Mouse (Mus musculus) intestine, embryonic 15.5 days (tissue): ENCODE data around the gene Tdrd9. TPM values are rescaled to one million over a fixed set of nuclear protein-coding genes. Genes with fewer than 3 reads are reported as not detected.

Source experiments
- ATAC-seq: fragments of 200-750 bp; cut with Nextera tagmentation; 2 replicates; pipeline ENCODE4 v1.8.0; 2017; ENCODE audit warnings: moderate TSS enrichment, moderate library complexity
- H3K27ac ChIP-seq: fragments of 300-500 bp; sonication (generic); 2 replicates; pipeline ENCODE4 v1.5.1; 2015; ENCODE audit warnings: mild to moderate bottlenecking, inconsistent platforms
- H3K27me3 ChIP-seq: fragments of 300-500 bp; sonication (generic); replicated peaks from 2 replicates; pipeline ENCODE4 v1.6.1; 2015; ENCODE audit warnings: inconsistent platforms
- H3K36me3 ChIP-seq: fragments of 300-500 bp; sonication (generic); 2 replicates; pipeline ENCODE4 v1.6.1; 2015; ENCODE audit warnings: inconsistent platforms
- H3K4me1 ChIP-seq: fragments of 300-500 bp; sonication (generic); replicated peaks from 2 replicates; pipeline ENCODE4 v1.6.1; 2015; ENCODE audit warnings: inconsistent platforms
- H3K4me2 ChIP-seq: fragments of 300-500 bp; sonication (generic); replicated peaks from 2 replicates; pipeline ENCODE4 v1.6.1; 2015; ENCODE audit warnings: mild to moderate bottlenecking, inconsistent platforms
- H3K4me3 ChIP-seq: fragments of 300-500 bp; sonication (generic); replicated peaks from 2 replicates; pipeline ENCODE4 v1.5.1; 2015; ENCODE audit warnings: inconsistent platforms
- H3K9ac ChIP-seq: fragments of 300-500 bp; sonication (generic); 2 replicates; pipeline ENCODE4 v1.6.1; 2015; ENCODE audit warnings: inconsistent platforms
- H3K9me3 ChIP-seq: fragments of 300-500 bp; sonication (generic); 2 replicates; pipeline ENCODE4 v1.6.1; 2016; ENCODE audit warnings: inconsistent platforms
- WGBS: fragments of 180-500 bp; shearing (Covaris S2); methylation state at CpG from one replicate; pipeline ENCODE4 v1.1.7; 2015; 5-methylcytosine and 5-hydroxymethylcytosine counted together
- polyA plus RNA-seq: library from polyadenylated mRNA; unstranded; fragments of >200 nt; fragmentation: Nextera tagmentation; extraction: Ambion mirVana; gene quantifications from 2 replicates; pipeline ENCODE4 v1.2.1, GENCODE M21; 2015

The Tdrd9 gene
- polyA plus RNA-seq: 0.46 TPM in 1 of 2 replicates, not detected in the other

DNA sequence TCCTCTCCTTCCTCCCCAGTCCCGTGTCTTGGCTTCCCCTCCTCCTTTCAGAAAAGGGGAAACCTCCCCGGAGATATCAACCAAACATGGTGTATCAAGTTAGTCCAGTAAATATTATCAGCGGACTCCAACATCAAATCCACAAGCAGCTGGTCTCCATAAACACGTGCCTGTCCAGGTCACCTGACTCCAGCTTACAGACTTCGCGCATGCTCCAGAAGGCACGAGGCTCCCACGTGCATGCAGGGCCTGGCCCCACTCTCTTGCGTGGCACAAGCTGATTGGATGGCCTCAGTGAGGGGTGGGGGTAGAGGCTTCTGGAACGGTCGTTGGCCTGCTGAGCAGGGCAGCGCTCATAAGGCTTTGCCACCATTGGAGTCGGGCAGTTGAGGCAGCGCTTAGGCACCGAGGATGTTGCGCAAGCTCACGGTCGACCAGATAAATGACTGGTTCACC is at the start of gene Tdrd9:
Gene Tdrd9, plus strand, starts transcription at position 329 of the 456 bp plus-strand sequence.
- no peak for ATAC-seq

DNA sequence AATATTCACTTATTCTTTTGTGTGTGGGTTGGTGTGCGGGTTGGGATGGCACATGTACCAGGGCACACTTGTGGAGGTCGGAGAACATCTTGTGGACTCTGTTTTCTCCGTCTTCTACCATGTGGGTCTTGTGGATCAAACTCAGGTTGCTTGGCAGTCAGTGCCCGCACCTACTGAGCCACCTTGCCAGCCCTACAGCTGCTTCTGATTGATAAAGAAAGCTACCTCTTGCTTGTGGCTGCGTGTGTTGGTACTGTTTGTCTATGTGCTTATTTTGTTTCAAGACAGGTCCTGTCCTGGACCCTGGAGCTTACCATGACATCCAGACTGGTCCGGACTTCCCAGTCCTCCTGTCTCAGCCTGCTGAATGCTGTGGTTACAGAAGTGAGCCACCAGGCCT is 48.2 kb upstream of the Tdrd9 start:
- WGBS: 92% methylated on average over 6 of the region's 6 CpGs
- Histone ChIP-seq H3K4me2 (no peak overlapping the region), H3K36me3 (no peaks in the 10 kb centered on the region)

More for the DNA sequence above, at the start of gene Tdrd9:
- no peak within 1 kb of the TSS for H3K4me2 ChIP-seq
- no peak within 1 kb of the TSS for H3K9ac ChIP-seq
- H3K36me3 ChIP-seq: no peaks in the 10 kb centered on the region
- no peaks in the 10 kb centered on the region for H3K9me3 ChIP-seq
- no peak within 1 kb of the TSS for H3K4me3 ChIP-seq
- H3K4me1 ChIP-seq: no peaks in the 10 kb centered on the region
- H3K27ac ChIP-seq: no peak within 1 kb of the TSS
- WGBS: 84% methylated on average over 18 of the region's 18 CpGs
- H3K27me3 ChIP-seq: no peaks in the 10 kb centered on the region

DNA sequence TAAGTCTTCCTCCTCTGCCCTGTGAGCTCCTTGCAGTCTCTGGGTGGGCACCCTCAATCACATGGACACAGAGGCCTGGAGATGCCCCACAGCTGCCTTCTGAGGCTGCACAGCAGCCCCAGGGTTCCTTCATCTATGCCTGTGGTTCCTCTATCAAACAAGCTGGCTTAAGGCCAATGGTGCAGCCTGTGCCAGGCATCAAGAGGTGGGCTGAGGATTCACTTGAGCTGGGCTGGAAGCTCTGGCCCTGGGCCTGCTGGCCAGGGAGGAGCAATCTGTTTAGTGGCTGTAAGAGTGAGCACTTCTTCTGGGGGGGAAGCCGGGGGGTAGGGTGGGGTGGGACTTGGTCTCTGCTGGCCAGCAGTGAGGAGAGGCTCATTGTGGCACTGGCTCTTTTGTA is 44.0 kb upstream of the Tdrd9 start:
- H3K9me3 ChIP-seq: no peaks in the 10 kb centered on the region
- no peak overlapping the region for H3K4me2 ChIP-seq
- WGBS: 58% methylated on average over 1 of the region's 1 CpGs
- no peak overlapping the region; the same call in 1 of the 2 replicates for H3K27ac ChIP-seq
- 0 out of 2 replicates have a peak, but pooled peaks cover 10% of the 10 kb centered on the region for H3K4me1 ChIP-seq
- no peak overlapping the region for H3K4me3 ChIP-seq
- ATAC-seq: peak; percentile 52
- no peak overlapping the region for H3K9ac ChIP-seq
- no peaks in the 10 kb centered on the region for H3K36me3 ChIP-seq
- H3K27me3 ChIP-seq: no peaks in the 10 kb centered on the region

More for the DNA sequence above, 48.2 kb upstream of the Tdrd9 start:
- no peak overlapping the region for H3K9ac ChIP-seq
- H3K9me3 ChIP-seq: no peaks in the 10 kb centered on the region
- H3K4me3 ChIP-seq: no peak overlapping the region
- peaks cover 4% of the 10 kb centered on the region; the same call in 1 of the 2 replicates for H3K4me1 ChIP-seq
- no peak overlapping the region for H3K27ac ChIP-seq
- H3K27me3 ChIP-seq: no peaks in the 10 kb centered on the region
- ATAC-seq: no peak

DNA sequence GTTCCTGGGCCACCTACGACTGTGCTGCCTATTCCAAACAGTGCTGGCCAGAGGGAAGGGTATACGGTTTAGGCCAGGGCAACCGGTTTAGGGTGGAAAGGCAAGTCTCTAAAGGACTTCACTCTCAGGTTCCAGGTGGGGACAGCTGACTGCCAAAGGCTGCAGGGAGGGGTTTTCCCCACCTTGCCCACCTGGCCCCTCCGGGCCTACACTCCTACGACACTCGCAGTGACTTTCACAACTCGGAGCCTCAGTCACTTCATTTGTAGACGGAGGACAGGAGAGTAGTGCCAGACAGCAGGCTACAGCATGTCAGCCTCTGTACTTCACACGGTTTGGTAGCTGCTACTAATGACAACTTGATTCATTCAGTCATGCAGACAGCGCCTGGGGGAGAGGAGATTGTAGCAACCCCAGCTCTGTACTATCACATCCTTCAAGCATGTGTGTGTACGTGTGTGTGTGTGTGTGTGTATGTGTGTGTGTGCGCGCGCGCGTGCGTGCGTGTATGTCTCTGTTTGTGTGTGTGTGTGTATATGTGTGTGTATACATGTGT is 42.9 kb upstream of the Tdrd9 start:
- H3K4me2 ChIP-seq: no peak overlapping the region
- H3K9ac ChIP-seq: no peak overlapping the region
- H3K4me3 ChIP-seq: no peak overlapping the region
- no peaks in the 10 kb centered on the region for H3K9me3 ChIP-seq
- H3K36me3 ChIP-seq: no peaks in the 10 kb centered on the region
- H3K4me1 ChIP-seq: peaks cover 21% of the 10 kb centered on the region
- no peak for ATAC-seq
- no peak overlapping the region for H3K27ac ChIP-seq
- 78% methylated on average over 18 of the region's 18 CpGs for WGBS
- H3K27me3 ChIP-seq: no peaks in the 10 kb centered on the region

DNA sequence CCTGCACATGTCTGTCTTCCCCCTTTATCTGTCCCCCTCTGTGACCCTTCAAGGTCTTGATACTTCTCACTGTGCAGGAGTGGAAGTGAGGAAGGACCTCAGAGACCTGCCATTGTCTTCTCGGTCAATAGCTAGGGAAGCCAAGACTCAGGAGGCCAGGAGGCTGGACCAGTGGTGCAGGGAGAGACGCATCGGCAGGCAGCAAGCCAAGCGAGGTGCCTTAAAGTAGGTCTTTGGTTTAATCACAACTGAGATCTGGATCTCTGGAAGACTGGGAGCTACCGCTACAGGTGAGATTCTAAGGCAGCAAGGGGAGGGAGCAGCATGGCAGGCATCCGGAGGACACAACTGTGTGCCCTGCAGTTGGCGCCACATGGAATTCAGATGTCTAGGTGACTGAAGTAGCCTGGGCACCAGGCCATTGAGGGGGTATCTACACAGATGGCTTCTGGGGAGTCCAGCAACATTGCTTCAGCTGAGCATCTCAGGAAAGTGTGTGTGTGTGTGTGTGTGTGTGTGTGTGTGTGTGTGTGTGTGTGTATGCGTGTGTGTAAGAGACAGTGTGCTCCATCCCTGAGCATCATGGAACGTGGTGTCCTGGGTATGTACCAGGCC is 39.8 kb upstream of the Tdrd9 start:
- H3K27ac ChIP-seq: no peak overlapping the region
- 89% methylated on average over 9 of the region's 9 CpGs for WGBS

DNA sequence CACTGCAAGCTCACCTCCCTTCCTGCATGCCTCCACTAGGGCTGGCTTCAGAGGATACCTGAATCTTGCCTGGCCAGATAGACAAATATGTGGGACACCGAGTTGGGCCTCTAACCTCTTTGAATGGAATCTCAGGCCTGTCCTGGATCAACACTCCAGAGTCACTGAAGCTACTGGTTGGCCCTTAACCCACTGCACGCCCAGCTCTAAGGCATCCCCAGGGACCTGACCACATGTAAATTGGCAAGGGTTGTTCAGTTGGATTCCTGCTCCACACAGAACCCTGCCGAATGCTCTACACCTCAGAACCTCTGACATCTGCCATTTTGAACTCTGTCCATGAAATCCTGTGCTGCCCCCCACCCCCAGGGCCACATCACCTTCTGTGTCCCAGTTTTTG is 38.8 kb upstream of the Tdrd9 start:
- 56% methylated on average over 3 of the region's 3 CpGs for WGBS
- Histone ChIP-seq H3K9me3 (no peaks in the 10 kb centered on the region), H3K27me3 (no peaks in the 10 kb centered on the region), H3K36me3 (no peaks in the 10 kb centered on the region), H3K4me3 (no peak overlapping the region), H3K9ac (no peak overlapping the region), H3K4me1 (peaks cover 44% of the 10 kb centered on the region), H3K27ac (peak overlapping the region; percentile 63; the same call in 1 of the 2 replicates), H3K4me2 (no peak overlapping the region)
- ATAC-seq: no peak

More for the DNA sequence above, 39.8 kb upstream of the Tdrd9 start:
- Histone ChIP-seq H3K4me2 (no peak overlapping the region), H3K36me3 (no peaks in the 10 kb centered on the region), H3K4me3 (no peak overlapping the region), H3K4me1 (peaks cover 34% of the 10 kb centered on the region), H3K9me3 (no peaks in the 10 kb centered on the region), H3K9ac (no peak overlapping the region), H3K27me3 (no peaks in the 10 kb centered on the region)
- ATAC-seq: no peak

DNA sequence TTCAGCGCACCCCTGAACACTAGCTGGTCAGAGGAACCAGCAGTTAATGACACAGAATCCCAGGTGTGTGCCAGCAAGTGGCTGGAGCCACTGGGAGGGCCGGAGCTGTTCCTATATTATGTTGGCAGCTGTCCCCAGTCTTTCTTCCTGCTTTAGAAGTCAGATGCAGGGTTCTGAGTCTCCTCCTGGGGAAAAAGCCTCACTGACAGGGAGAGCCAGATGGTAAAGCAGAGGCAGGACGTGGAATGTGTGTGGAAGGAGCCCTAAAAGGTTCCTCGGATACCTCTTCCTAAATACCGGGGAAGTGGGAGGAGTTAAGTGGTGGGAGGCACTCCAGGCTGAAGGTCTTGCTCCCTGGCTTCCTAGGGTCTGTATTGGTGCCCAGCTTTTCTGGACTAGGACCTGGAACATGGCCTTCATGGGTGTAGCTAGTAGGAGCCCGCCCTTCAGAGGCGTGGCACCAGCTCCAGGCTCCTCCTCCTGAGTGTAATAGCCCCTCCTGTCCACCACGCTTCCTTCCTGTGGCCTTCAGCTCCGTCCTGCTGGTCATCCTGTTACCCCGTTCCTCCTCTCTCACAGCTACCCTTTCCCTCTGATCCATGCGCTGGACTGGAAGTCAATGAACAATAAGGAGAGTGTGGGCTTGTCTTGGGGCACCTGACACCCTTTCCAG is 38.2 kb upstream of the Tdrd9 start:
- Histone ChIP-seq H3K36me3 (no peaks in the 10 kb centered on the region), H3K4me1 (peaks cover 50% of the 10 kb centered on the region), H3K4me3 (peak overlapping the region; percentile 3; the same call in 1 of the 2 replicates), H3K9me3 (no peaks in the 10 kb centered on the region), H3K4me2 (peak overlapping the region; percentile 45), H3K27ac (peak overlapping the region; percentile 63), H3K9ac (no peak overlapping the region), H3K27me3 (no peaks in the 10 kb centered on the region)
- WGBS: 46% methylated on average over 11 of the region's 11 CpGs
- peak; percentile 32; the same call in 1 of the 2 replicates for ATAC-seq

DNA sequence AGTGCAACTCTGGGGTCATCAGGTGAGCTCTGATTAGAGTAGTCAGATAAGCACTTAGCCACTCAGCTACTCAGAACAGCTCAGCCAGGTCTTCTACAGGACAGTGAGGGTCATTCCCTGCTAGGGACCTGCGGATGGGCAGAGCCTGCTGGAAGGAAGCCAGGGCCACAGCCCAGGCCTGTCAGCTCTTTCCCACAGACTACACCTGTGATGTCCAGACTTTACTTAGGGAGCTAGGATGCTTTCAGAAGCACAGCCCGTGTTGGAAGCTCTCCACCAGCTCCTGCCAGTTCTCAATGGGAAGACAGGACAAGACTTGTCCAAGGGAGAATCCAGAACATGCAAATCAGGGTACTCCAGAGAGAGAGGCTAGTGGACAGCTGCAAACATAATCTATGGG is 37.4 kb upstream of the Tdrd9 start:
- Histone ChIP-seq H3K36me3 (no peaks in the 10 kb centered on the region), H3K4me1 (peaks cover 53% of the 10 kb centered on the region), H3K9ac (no peak overlapping the region), H3K27me3 (no peaks in the 10 kb centered on the region), H3K4me3 (no peak overlapping the region), H3K27ac (peak overlapping the region; percentile 63; the same call in 1 of the 2 replicates), H3K9me3 (no peaks in the 10 kb centered on the region), H3K4me2 (no peak overlapping the region)
- no peak for ATAC-seq
- 62% methylated on average over 2 of the region's 2 CpGs for WGBS

DNA sequence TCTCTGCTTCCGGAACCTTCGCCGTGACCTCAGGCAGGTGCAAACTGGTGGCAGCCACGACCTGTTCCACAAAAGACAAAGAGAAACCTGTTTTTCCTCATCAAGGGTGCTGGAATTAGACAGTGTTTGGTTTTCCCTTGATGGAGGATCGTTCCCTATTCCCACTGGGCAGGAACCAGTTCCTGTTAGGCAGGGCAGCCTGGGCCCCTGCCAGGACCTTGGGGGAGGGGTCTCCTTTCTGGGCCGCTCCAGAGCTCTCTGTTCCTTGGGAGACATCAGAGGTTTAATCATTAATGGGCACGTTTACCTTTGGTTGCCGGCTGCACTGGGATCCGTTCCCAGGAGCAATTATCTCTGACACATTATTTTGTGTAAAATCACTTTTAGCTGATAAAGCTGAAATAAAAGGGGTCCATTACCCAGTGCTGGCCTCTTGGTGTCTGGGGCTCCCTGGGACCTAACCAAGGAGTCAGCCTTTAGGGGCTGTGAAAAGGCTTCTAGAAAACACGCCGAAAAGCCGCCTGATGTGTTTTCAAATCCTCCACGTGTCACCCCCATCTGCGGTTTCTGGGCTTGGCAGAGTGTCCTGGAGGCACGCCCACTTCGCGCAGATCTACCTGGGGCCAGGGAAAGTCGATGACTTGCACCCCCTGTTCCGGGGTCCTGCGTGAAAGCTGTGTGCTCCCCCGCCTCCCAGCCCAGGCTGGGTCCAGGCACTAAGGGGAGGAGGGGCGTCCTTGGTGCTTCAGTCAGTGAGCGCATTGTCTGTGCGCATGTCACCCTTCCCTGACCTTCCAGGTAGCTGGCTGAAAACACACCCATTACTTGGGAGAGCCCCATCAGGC is 34.4 kb upstream of the Tdrd9 start:
- Histone ChIP-seq H3K27me3 (no peaks in the 10 kb centered on the region), H3K4me1 (peaks cover 59% of the 10 kb centered on the region), H3K27ac (peak overlapping the region; percentile 92), H3K4me2 (peak overlapping the region; percentile 56), H3K9ac (no peak overlapping the region), H3K4me3 (peak overlapping the region; percentile 19), H3K36me3 (no peaks in the 10 kb centered on the region), H3K9me3 (no peaks in the 10 kb centered on the region)
- peak; percentile 91 for ATAC-seq
- 26% methylated on average over 24 of the region's 24 CpGs for WGBS

DNA sequence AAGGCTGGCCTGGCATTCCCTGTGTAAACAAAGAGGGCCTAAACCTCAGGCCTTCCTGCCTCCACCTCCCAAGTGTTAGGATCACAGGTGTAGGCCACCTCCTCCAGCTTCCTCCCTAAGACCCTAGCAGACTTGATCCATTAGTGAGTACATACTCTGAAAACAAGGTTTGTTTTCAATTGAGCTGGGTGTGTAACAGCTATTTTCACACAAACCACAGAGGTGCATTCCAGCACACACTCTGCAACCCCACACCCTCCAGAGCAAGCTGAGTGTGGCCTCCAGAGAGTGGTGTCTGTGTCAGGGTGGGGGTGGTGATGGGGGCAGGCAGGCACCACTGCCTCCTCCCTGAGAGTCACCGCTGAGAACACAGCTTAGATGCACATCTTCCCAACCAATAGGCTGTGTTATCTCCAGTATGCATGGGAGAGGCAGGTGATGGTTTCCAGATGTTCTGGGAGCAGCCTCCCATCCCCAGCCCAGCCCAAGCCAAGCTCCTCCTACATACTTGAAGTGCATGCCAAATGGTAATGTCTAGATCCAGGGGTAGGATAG is 32.7 kb upstream of the Tdrd9 start:
- Histone ChIP-seq H3K4me3 (no peak overlapping the region), H3K27me3 (no peaks in the 10 kb centered on the region), H3K27ac (peak overlapping the region; percentile 92), H3K4me2 (0 out of 2 replicates have a peak overlapping the region, but pooled peaks have one; percentile 56), H3K9me3 (no peaks in the 10 kb centered on the region), H3K4me1 (peaks cover 53% of the 10 kb centered on the region), H3K36me3 (no peaks in the 10 kb centered on the region), H3K9ac (no peak overlapping the region)
- WGBS: 36% methylated on average over 1 of the region's 1 CpGs
- ATAC-seq: peak; percentile 17; the same call in 1 of the 2 replicates

DNA sequence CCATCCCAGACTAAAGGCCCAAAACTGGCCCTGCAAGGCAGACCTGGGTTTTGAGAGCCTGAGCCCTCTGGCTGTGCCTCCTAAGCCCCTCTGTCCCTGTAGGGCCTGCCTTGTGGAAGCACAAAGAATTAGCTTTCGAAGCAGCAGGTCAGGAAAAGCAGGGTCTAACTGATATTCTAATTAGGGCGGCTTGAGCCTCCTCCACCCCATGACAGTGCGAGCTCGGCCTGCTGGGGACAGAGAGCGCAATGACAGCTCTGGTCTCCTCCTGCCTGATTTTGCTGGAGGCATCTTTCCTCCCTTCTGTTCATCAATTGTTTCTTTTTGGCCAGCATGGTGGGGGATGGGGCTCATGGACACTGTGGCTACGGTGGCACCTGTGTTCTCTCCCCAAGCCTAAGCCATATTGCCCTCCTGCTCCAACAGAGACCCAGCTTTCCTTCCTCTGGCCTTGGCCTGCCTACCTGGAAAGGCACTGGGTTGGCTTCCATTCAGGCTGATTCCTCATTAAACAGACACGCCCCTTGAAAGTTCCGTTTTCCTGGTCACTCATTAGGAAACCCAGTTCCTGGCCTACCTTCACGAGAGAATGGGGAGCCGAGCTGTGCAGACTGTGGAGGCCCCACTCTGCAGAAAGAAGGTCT is 27.8 kb upstream of the Tdrd9 start:
- WGBS: 68% methylated on average over 10 of the region's 10 CpGs
- no peaks in the 10 kb centered on the region for H3K27me3 ChIP-seq
- H3K4me2 ChIP-seq: peak overlapping the region; percentile 33
- no peak overlapping the region for H3K4me3 ChIP-seq
- ATAC-seq: no peak
- peaks cover 43% of the 10 kb centered on the region for H3K4me1 ChIP-seq
- peak overlapping the region; percentile 83 for H3K27ac ChIP-seq
- H3K36me3 ChIP-seq: no peaks in the 10 kb centered on the region
- 0 out of 2 replicates have a peak overlapping the region, but pooled peaks have one; percentile 11 for H3K9ac ChIP-seq
- H3K9me3 ChIP-seq: no peaks in the 10 kb centered on the region
